Mouse (Mus musculus): Measurements from ENCODE around the gene Stard3. TPM values are rescaled to one million over a fixed set of nuclear protein-coding genes. Genes with fewer than 3 reads are reported as not detected.
A peak's percentile ranks its signal among the peaks of the same experiment; 100 is the strongest.

The Stard3 gene
- polyA plus RNA-seq, 1 experiment from 2014 or later, result 41.5 TPM

- H3K9ac ChIP-seq (ENCODE audit: low read length), result 0 out of 2 replicates have a peak overlapping the region, but pooled peaks have one; percentile 9
- no peaks in the 10 kb centered on the region for H3K36me3 ChIP-seq (ENCODE audit: control insufficient read depth, insufficient read depth, low read length)
- ATAC-seq (ENCODE audit: low FRiP score) (no peak), DNase-seq (ENCODE audit: low spot score, missing footprints) (peak; percentile 96)
- peak overlapping the region; percentile 29 for H3K4me2 ChIP-seq
- H3K9me3 ChIP-seq (ENCODE audit: control insufficient read depth, low read length), result no peaks in the 10 kb centered on the region
- no peak overlapping the region for H3K27ac ChIP-seq (ENCODE audit: low read depth, low read length)
- peaks cover 99% of the 10 kb centered on the region for H3K27me3 ChIP-seq (ENCODE audit: control insufficient read depth, insufficient read depth, low read length)
- H3K4me3 ChIP-seq (ENCODE audit: low read depth, low read length), result peak overlapping the region; percentile 22
- peaks cover 16% of the 10 kb centered on the region for H3K4me1 ChIP-seq (ENCODE audit: control insufficient read depth, insufficient read depth, low read length)
- WGBS, result under 1% methylated on average over 95 of the region's 97 CpGs
These were observed 30.8 kb upstream of the Stard3 start for GRCm38 (mm10) chr11:98327136-98328030.

GRCm38 (mm10) chr11:98328031-98328370 lies 30.2 kb upstream of the Stard3 start:
- WGBS, result under 1% methylated on average over 33 of the region's 35 CpGs
- Histone ChIP-seq H3K36me3 (ENCODE audit: control insufficient read depth, insufficient read depth, low read length) (no peaks in the 10 kb centered on the region), H3K4me1 (ENCODE audit: control insufficient read depth, insufficient read depth, low read length) (peaks cover 16% of the 10 kb centered on the region), H3K27ac (ENCODE audit: low read depth, low read length) (no peak overlapping the region), H3K4me2 (peak overlapping the region; percentile 29), H3K9me3 (ENCODE audit: control insufficient read depth, low read length) (no peaks in the 10 kb centered on the region), H3K9ac (ENCODE audit: low read length) (no peak overlapping the region), H3K27me3 (ENCODE audit: control insufficient read depth, insufficient read depth, low read length) (peaks cover 97% of the 10 kb centered on the region), H3K4me3 (ENCODE audit: low read depth, low read length) (peak overlapping the region; percentile 22)
- no peak for ATAC-seq (ENCODE audit: low FRiP score)
- peak; percentile 94 for DNase-seq (ENCODE audit: low spot score, missing footprints)

GRCm38 (mm10) chr11:98328371-98329069 lies 29.6 kb upstream of the Stard3 start:
- DNase-seq (ENCODE audit: low spot score, missing footprints), result peak; percentile 92
- Histone ChIP-seq H3K9ac (ENCODE audit: low read length) (0 out of 2 replicates have a peak overlapping the region, but pooled peaks have one; percentile 20), H3K27ac (ENCODE audit: low read depth, low read length) (no peak overlapping the region), H3K4me2 (peak overlapping the region; percentile 29), H3K4me3 (ENCODE audit: low read depth, low read length) (peak overlapping the region; percentile 22), H3K4me1 (ENCODE audit: control insufficient read depth, insufficient read depth, low read length) (peaks cover 16% of the 10 kb centered on the region), H3K9me3 (ENCODE audit: control insufficient read depth, low read length) (no peaks in the 10 kb centered on the region), H3K27me3 (ENCODE audit: control insufficient read depth, insufficient read depth, low read length) (peaks cover 97% of the 10 kb centered on the region), H3K36me3 (ENCODE audit: control insufficient read depth, insufficient read depth, low read length) (no peaks in the 10 kb centered on the region)
- WGBS, result under 1% methylated on average over 54 of the region's 56 CpGs
- ATAC-seq (ENCODE audit: low FRiP score), result no peak

- ATAC-seq (ENCODE audit: low FRiP score) (no peak), DNase-seq (ENCODE audit: low spot score, missing footprints) (peak; percentile 87)
- Histone ChIP-seq H3K4me1 (ENCODE audit: control insufficient read depth, insufficient read depth, low read length) (peaks cover 19% of the 10 kb centered on the region), H3K4me3 (ENCODE audit: low read depth, low read length) (peak within 1 kb of the TSS; percentile 22), H3K9me3 (ENCODE audit: control insufficient read depth, low read length) (no peaks in the 10 kb centered on the region), H3K36me3 (ENCODE audit: control insufficient read depth, insufficient read depth, low read length) (no peaks in the 10 kb centered on the region), H3K27ac (ENCODE audit: low read depth, low read length) (no peak within 1 kb of the TSS), H3K9ac (ENCODE audit: low read length) (0 out of 2 replicates have a peak within 1 kb of the TSS, but pooled peaks have one; percentile 20), H3K4me2 (peak within 1 kb of the TSS; percentile 29), H3K27me3 (ENCODE audit: control insufficient read depth, insufficient read depth, low read length) (peaks cover 97% of the 10 kb centered on the region)
- WGBS, result under 1% methylated on average over 38 of the region's 38 CpGs
These were observed 28.8 kb upstream of the Stard3 start, which contains the start of gene Neurod2 for GRCm38 (mm10) chr11:98329081-98329959. TSS of gene Neurod2 (minus strand) at chr11:98329648.

GRCm38 (mm10) chr11:98329960-98330744 lies 28.0 kb upstream of the Stard3 start:
- H3K27ac ChIP-seq (ENCODE audit: low read depth, low read length), result no peak overlapping the region
- H3K9me3 ChIP-seq (ENCODE audit: control insufficient read depth, low read length), result no peaks in the 10 kb centered on the region
- H3K27me3 ChIP-seq (ENCODE audit: control insufficient read depth, insufficient read depth, low read length), result peaks cover 97% of the 10 kb centered on the region
- no peak overlapping the region for H3K9ac ChIP-seq (ENCODE audit: low read length)
- H3K4me1 ChIP-seq (ENCODE audit: control insufficient read depth, insufficient read depth, low read length), result peaks cover 23% of the 10 kb centered on the region
- ATAC-seq (ENCODE audit: low FRiP score) (no peak), DNase-seq (ENCODE audit: low spot score, missing footprints) (peak; percentile 88)
- H3K4me2 ChIP-seq, result no peak overlapping the region
- WGBS, result 30% methylated on average over 9 of the region's 9 CpGs
- H3K4me3 ChIP-seq (ENCODE audit: low read depth, low read length), result no peak overlapping the region
- no peaks in the 10 kb centered on the region for H3K36me3 ChIP-seq (ENCODE audit: control insufficient read depth, insufficient read depth, low read length)

- H3K27me3 ChIP-seq (ENCODE audit: control insufficient read depth, insufficient read depth, low read length), result peaks cover 97% of the 10 kb centered on the region
- 56% methylated on average over 2 of the region's 2 CpGs for WGBS
- H3K9me3 ChIP-seq (ENCODE audit: control insufficient read depth, low read length), result no peaks in the 10 kb centered on the region
- H3K4me1 ChIP-seq (ENCODE audit: control insufficient read depth, insufficient read depth, low read length), result peaks cover 23% of the 10 kb centered on the region
- H3K27ac ChIP-seq (ENCODE audit: low read depth, low read length), result no peak overlapping the region
- DNase-seq (ENCODE audit: low spot score, missing footprints), result no peak
- ATAC-seq (ENCODE audit: low FRiP score), result no peak
- no peak overlapping the region for H3K4me2 ChIP-seq
- H3K9ac ChIP-seq (ENCODE audit: low read length), result no peak overlapping the region
- no peaks in the 10 kb centered on the region for H3K36me3 ChIP-seq (ENCODE audit: control insufficient read depth, insufficient read depth, low read length)
- H3K4me3 ChIP-seq (ENCODE audit: low read depth, low read length), result no peak overlapping the region
These were observed 27.4 kb upstream of the Stard3 start for GRCm38 (mm10) chr11:98330745-98331204.

GRCm38 (mm10) chr11:98331401-98331800 lies 26.8 kb upstream of the Stard3 start:
- no peaks in the 10 kb centered on the region for H3K36me3 ChIP-seq (ENCODE audit: control insufficient read depth, insufficient read depth, low read length)
- H3K9ac ChIP-seq (ENCODE audit: low read length), result no peak overlapping the region
- H3K9me3 ChIP-seq (ENCODE audit: control insufficient read depth, low read length), result no peaks in the 10 kb centered on the region
- no peak overlapping the region for H3K27ac ChIP-seq (ENCODE audit: low read depth, low read length)
- H3K27me3 ChIP-seq (ENCODE audit: control insufficient read depth, insufficient read depth, low read length), result peaks cover 98% of the 10 kb centered on the region
- 75% methylated on average over 1 of the region's 1 CpGs for WGBS
- H3K4me2 ChIP-seq, result no peak overlapping the region
- no peak overlapping the region for H3K4me3 ChIP-seq (ENCODE audit: low read depth, low read length)
- no peak for DNase-seq (ENCODE audit: low spot score, missing footprints)
- H3K4me1 ChIP-seq (ENCODE audit: control insufficient read depth, insufficient read depth, low read length), result peaks cover 23% of the 10 kb centered on the region
- no peak for ATAC-seq (ENCODE audit: low FRiP score)

- no peak overlapping the region for H3K9ac ChIP-seq (ENCODE audit: low read length)
- ATAC-seq (ENCODE audit: low FRiP score) (no peak), DNase-seq (ENCODE audit: low spot score, missing footprints) (no peak)
- no peak overlapping the region for H3K4me2 ChIP-seq
- 84% methylated on average over 3 of the region's 3 CpGs for WGBS
- peaks cover 23% of the 10 kb centered on the region for H3K4me1 ChIP-seq (ENCODE audit: control insufficient read depth, insufficient read depth, low read length)
- no peaks in the 10 kb centered on the region for H3K36me3 ChIP-seq (ENCODE audit: control insufficient read depth, insufficient read depth, low read length)
- H3K9me3 ChIP-seq (ENCODE audit: control insufficient read depth, low read length), result no peaks in the 10 kb centered on the region
- H3K4me3 ChIP-seq (ENCODE audit: low read depth, low read length), result no peak overlapping the region
- peaks cover 98% of the 10 kb centered on the region for H3K27me3 ChIP-seq (ENCODE audit: control insufficient read depth, insufficient read depth, low read length)
- no peak overlapping the region for H3K27ac ChIP-seq (ENCODE audit: low read depth, low read length)
These were observed 26.0 kb upstream of the Stard3 start for GRCm38 (mm10) chr11:98332186-98332585.

Measured in midbrain, embryonic 11.5 days (tissue).